Mouse (Mus musculus): ENCODE data around the gene Copb2.

GRCm38 (mm10) chr9:98563137-98564126, at the start of gene Copb2:
- TF ChIP-seq FLI1 (IDR thresholded peaks at IDR 0.05; ENCODE audit: low read length) (no peak), GATA1 (IDR thresholded peaks at IDR 0.05; ENCODE audit: borderline replicate concordance, low read length) (no peak)

All from megakaryocyte, embryonic 14.5 days (primary cell).